Mouse (Mus musculus) adrenal gland, adult 8-10 months (tissue): ENCODE measurements around the gene Clpb. TPM values are rescaled to one million over a fixed set of nuclear protein-coding genes. Genes with fewer than 3 reads are reported as not detected.
"Not testable (repeated sequence)": the region's sequence is repeated elsewhere in the genome, so short reads cannot be mapped to it uniquely, and the experiment has no call there.

ENCODE experiments used
- DNase-seq: peaks from one replicate; pipeline ENCODE4 v3.0.0; 2022
- total RNA-seq, 4 experiments: library from RNA; stranded (reverse); gene quantifications; 2 replicates each; pipeline ENCODE4 v1.2.4; 2022

The Clpb gene
- total RNA-seq: 10 to 100 TPM; 67.7 to 90.7 (median 77.9) TPM

GRCm38 (mm10) chr7:101663514-101664159, at the start of gene Clpb:
Gene Clpb (plus strand): TSS chr7:101663633.
- DNase-seq: peak; percentile 95

GRCm38 (mm10) chr7:101615406-101615805, 48.0 kb upstream of the Clpb start:
- peak; percentile 76 for DNase-seq

GRCm38 (mm10) chr7:101616136-101616835, 47.1 kb upstream of the Clpb start:
- DNase-seq: no peak

DNA sequence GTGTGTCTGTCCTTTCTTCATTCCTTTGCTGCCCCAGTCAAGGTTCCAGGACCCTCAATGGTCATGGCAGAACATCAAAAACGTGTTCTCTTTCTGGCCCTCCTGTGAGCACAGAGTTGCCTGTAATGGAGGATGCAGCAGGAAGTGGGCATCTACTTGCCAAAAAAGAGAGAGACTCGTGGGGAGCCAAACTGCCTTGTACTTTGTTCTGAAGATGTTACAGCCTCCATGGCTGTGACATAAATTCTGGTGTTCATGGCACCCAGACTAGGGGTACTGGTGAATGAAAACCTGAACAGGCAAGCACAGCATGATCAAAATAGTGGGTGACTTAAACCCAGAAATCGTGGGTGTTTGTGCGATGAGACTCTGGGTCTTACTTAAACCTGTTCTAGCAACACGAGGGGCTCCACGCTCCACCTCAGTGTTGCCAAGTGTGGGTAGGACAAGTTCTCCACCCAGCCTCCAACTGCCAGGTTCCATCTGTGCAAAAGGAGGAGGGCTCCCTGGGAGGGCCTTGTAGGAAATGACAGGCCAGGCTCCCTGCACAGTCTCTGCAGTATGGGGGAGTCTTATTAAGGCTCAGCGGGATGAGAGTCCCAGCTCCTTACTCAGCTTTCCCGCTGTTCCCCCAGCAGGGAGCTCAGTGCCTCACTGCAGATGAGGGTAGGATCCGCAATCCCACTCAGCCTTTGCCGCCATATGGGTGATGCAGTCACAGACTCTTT, 45.8 kb upstream of the Clpb start:
- no peak for DNase-seq

DNA sequence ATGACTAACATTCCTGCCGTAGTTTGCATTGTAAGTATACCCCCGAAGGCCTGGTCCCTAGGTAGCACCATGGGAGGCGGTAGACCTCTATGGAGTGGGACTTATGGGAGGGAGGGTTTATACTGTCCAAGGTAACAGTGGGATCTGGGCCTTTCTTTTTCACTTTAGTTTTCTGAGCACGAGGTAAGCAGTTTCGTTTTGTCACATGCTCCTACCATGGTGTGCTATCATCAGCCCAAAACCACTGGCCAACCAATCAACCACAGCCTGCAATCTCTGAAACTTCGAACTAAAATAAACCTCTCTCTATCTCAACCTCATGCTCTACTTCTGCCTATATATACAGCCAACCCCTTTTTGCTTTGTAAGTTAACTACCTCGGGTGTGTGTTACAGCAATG, 45.2 kb upstream of the Clpb start:
- no peak for DNase-seq

DNA sequence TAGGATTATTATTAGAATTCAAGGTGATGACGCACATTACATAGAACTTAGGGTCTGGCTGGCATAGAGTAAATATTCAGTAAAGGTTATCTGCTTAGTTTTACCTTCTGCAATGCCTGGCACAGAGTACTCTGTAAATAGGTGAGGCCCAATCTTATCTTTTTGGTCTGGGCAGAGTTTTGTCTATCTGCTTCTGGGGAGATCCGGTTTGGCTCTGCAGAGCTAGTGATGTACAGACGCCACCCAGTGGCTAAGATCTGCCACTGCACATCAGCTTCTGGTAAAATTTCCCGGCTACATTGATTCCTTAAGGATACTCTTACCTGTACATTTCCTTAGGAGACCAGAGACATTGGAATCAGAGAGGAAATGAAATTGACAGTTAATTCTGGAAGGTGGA, 43.1 kb upstream of the Clpb start:
- DNase-seq: peak; percentile 14

- DNase-seq: not testable (repeated sequence)
Observed at GRCm38 (mm10) chr7:101621861-101622260, 41.6 kb upstream of the Clpb start.

DNA sequence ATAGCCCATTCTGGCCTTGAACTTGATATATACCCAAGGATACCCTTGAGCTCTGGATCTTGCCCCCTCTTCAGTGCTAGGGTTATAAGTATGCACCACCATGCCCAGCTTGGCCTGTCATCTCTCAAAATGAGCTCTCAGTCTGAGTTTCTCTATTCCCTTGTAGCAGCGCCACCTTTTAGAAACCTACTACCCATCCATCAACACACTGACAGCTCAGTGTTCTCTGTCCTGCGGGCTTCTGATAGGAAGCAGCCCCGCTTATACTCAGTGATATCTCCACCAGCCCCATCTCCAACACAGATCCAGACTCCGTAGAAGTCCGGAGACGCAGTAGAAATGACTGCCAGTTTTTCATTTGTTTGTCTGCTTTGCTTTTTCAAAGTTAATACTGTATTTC, 39.1 kb upstream of the Clpb start:
- no peak for DNase-seq

- DNase-seq: not testable (repeated sequence)
Observed at GRCm38 (mm10) chr7:101627166-101627565, 36.3 kb upstream of the Clpb start.

GRCm38 (mm10) chr7:101628481-101628880, 35.0 kb upstream of the Clpb start:
- no peak for DNase-seq

DNA sequence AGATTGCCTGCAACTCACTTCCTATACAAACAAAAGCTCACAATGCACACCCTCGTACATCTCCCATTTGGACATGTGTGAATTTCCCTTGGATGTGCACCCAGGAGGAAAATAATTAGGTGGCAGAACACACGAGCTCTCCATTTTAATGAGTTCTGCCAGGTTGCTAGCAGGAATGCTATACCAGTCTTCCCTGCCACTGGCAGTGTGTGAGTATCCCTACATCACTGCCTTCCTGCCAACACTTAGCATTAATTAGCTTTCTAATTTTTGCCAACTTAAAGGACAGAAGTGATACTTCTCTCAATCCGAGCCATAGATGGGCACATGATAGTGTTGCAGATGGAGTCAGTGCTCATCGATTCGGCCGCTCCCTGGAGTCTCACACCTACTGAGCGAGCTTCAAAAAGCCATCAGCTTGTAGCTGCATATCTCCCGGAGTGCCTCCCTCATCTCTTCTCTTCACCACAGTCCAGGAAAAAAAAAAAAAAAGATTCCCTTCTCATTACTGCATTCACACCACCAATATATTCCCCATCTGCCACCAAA, 29.7 kb upstream of the Clpb start:
- DNase-seq: no peak

- no peak for DNase-seq
Observed at GRCm38 (mm10) chr7:101634513-101634912, 28.9 kb upstream of the Clpb start.

GRCm38 (mm10) chr7:101636056-101636455, 27.4 kb upstream of the Clpb start:
- DNase-seq: no peak

- no peak for DNase-seq
Observed at GRCm38 (mm10) chr7:101643879-101644278, 19.6 kb upstream of the Clpb start.

DNA sequence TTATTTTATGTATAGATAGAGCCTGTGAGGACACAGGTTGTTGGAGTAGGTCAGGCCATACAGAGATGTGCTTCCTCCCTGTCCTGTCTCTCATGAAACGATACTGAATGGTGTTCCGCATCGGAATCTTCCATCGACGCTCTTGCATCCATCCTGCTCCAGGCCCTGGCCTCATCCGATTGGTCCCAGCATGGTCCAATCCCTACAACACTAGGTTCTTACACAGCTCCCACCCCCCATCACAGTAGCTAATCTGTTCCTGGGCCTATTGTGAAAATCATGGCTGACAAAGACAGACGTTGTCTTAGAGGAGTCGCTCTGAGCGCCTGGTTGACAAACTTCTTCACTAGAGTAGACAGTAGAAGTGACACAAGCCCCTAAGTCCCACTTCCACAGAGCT, 13.7 kb upstream of the Clpb start:
- no peak for DNase-seq

GRCm38 (mm10) chr7:101650565-101650964, 12.9 kb upstream of the Clpb start:
- no peak for DNase-seq

GRCm38 (mm10) chr7:101653681-101654209, 9.7 kb upstream of the Clpb start:
- DNase-seq: no peak

DNA sequence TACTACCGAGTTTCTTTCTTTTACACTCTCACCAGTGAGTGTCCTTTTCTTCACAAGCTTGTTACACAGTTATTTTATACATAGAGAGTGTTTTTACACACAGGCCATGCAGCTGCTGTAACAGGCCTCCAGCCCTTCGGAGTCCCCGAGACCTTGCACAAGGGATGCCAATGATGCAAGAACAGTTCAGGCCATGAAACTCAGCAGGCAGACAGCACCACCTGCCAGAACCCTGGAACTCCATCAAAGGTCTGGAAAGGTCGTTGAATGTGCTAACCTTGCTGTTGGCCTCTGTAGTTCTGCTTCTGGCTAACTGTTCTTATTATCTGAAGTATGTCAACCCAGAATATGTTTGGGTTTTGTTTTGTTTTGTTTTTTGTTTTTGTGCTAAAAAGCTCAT, 8.5 kb upstream of the Clpb start:
- peak; percentile 70 for DNase-seq

DNA sequence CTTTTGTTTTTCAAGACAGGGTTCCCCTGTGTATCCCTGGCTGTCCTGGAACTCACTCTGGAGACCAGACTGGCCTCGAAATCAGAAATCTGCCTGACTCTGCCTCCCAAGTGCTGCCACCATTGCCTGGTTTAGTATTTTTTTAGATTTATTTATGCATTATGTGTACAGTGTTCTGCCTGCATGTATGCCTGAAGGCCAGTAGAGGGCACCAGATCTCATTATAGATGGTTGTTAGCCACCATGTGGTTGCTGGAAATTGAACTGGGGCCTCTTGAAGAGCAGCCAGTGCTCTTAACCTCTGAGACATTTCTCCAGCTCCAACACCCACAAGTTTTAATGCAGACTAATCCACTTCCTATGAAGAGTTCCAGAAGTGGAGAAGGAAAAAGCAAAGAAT, 1.4 kb upstream of the Clpb start:
- DNase-seq: no peak

- DNase-seq: no peak
Observed at GRCm38 (mm10) chr7:101666581-101666980, 3.1 kb downstream of the Clpb start.

DNA sequence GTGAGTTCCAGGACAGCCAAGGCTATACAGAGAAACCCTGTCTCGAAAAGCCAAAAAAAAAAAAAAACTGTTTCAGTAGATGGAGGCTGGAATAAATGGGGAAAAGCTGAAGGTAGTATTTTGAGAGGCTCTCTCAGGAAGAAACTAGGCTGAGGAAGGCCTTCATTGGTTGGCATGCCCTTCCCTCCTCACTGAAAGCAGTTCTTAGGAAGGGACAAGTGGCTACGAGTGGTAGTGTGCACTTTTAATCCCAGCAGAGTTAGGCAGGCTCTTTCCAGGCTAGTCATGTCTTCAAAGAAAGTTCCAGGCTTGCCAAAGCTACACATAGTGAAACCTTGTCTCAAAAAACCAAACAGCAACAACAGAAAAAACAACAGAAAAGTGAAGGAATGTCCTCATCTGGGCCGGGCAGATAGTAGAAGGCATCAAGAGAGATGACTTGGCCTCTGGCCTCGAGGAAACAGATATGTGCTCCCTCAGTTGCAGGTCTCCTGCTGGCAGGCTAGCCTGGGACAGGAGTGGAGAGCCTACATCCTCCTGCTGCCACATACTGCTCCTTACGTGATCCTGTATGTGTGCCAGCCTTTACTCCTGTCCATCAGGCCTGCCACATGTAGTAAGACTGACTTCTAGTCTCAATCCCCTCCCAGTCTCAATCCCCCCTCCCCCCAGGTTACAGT, 8.3 kb downstream of the Clpb start:
- DNase-seq: no peak

- DNase-seq: no peak
Observed at GRCm38 (mm10) chr7:101673497-101673896, 10.1 kb downstream of the Clpb start.
